Mouse (Mus musculus): ENCODE results near the gene St6galnac6.

St6galnac6 gene

GRCm38 (mm10) chr2:32658873-32659272, 59.4 kb downstream of the St6galnac6 start:
- TF ChIP-seq GATA4 (IDR thresholded peaks at IDR 0.05; ENCODE audit: insufficient replicate concordance, low read length): no peak

- peak; percentile 99 for TF ChIP-seq GATA4 (IDR thresholded peaks at IDR 0.05; ENCODE audit: insufficient replicate concordance, low read length)
Observed at GRCm38 (mm10) chr2:32661509-32662107, 62.1 kb downstream of the St6galnac6 start.

- no peak for TF ChIP-seq GATA4 (IDR thresholded peaks at IDR 0.05; ENCODE audit: insufficient replicate concordance, low read length)
Observed at GRCm38 (mm10) chr2:32662291-32662690, 62.8 kb downstream of the St6galnac6 start.

- TF ChIP-seq GATA4 (IDR thresholded peaks at IDR 0.05; ENCODE audit: insufficient replicate concordance, low read length): no peak
Observed at GRCm38 (mm10) chr2:32665345-32665744, 65.8 kb downstream of the St6galnac6 start.

GRCm38 (mm10) chr2:32665853-32666252, 66.3 kb downstream of the St6galnac6 start:
- no peak for TF ChIP-seq GATA4 (IDR thresholded peaks at IDR 0.05; ENCODE audit: insufficient replicate concordance, low read length)

- TF ChIP-seq GATA4 (IDR thresholded peaks at IDR 0.05; ENCODE audit: insufficient replicate concordance, low read length): no peak
Observed at GRCm38 (mm10) chr2:32667775-32668174, 68.3 kb downstream of the St6galnac6 start.

GRCm38 (mm10) chr2:32668176-32668575, 68.7 kb downstream of the St6galnac6 start:
- TF ChIP-seq GATA4 (IDR thresholded peaks at IDR 0.05; ENCODE audit: insufficient replicate concordance, low read length): no peak

GRCm38 (mm10) chr2:32669876-32670275, 70.4 kb downstream of the St6galnac6 start:
- TF ChIP-seq GATA4 (IDR thresholded peaks at IDR 0.05; ENCODE audit: insufficient replicate concordance, low read length): no peak
